Mouse (Mus musculus) G1E-ER4 (cell line): ENCODE measurements around the gene Aptx. TPM values are rescaled to one million over a fixed set of nuclear protein-coding genes. Genes with fewer than 3 reads are reported as not detected.

ENCODE experiments used
- GATA1 ChIP-seq: IDR thresholded peaks from one replicate; pipeline ENCODE4 v1.8.0; 2012; ENCODE audit warnings: low read length, inconsistent platforms
- polyA plus RNA-seq: library from polyadenylated mRNA; stranded (reverse); fragments of >175 nt; gene quantifications from 2 replicates; pipeline ENCODE4 v1.2.3, GENCODE M21; 2012

Gene Aptx
- polyA plus RNA-seq: 1.5 and 6.5 TPM in 2 replicates

GRCm38 (mm10) chr4:40702797-40703709, at the start of gene Aptx:
Aptx (minus strand) TSS chr4:40703194.
- TF ChIP-seq GATA1: no peak

DNA sequence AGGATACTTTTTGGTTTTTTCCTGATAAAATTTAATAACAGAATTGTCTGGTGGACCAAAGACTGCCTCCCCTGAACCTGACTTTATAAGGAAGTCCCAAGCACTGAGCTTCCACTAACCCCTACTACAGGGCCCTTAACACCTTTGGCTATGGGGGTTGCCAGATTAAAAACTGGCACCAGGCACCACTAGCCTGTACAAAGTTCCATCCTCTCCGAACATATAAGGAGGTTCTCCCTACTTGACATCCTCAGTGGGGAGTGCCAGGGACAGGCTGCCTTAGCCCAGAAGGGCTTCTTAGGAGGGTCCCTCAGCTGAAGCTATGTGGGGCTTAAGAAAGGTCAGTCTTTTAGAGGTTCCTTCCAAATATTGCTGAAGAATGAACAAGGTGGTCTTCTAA, 32.4 kb upstream of the Aptx start:
- TF ChIP-seq GATA1: no peak

DNA sequence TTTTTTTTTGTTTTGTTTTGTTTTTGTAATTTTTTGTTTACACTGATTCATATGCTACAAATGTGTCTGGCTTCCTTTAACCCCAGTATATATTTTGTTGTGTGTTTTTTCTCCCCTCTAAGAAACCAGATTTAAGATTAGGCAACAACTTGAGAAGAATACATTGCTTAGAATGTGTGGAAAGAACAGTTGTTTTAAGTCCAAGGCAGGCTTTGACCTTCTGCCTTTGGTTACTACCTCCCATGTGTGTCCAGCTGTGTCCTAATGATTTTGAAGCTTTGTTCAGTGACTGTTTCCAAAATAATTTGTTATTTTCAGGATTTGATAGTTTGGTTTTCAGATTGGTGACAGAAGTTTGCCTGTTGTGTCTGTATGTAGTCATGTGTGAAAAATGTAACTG, 28.3 kb upstream of the Aptx start:
- TF ChIP-seq GATA1: no peak

GRCm38 (mm10) chr4:40727247-40727646, 24.3 kb upstream of the Aptx start:
- TF ChIP-seq GATA1: no peak

DNA sequence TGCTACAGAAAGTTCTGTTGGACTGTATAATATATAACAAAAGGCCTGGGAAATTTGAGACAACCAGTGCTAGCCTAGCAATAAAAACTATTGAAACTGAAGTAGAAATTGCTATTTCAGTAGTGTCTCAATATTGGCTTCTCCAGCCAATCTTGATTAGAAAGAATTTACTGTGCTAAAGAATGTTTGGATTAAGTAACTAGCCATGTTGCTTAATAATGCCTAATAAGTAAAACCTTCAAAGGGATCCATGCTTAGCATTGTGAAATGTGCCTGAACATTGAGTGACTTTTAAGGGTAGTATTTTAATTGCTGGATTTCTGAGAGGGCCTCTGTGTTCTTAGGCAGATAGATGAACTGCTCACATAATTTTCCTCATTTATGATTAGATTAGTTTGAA, 22.6 kb upstream of the Aptx start:
- no peak for TF ChIP-seq GATA1

GRCm38 (mm10) chr4:40725141-40725540, 22.1 kb upstream of the Aptx start:
- no peak for TF ChIP-seq GATA1

- TF ChIP-seq GATA1: no peak
Observed at GRCm38 (mm10) chr4:40722687-40723460, 19.9 kb upstream of the Aptx start.

- no peak for TF ChIP-seq GATA1
Observed at GRCm38 (mm10) chr4:40722011-40722666, 19.1 kb upstream of the Aptx start, which contains the start of gene Dnaja1. Dnaja1 (plus strand) TSS chr4:40722150.

- no peak for TF ChIP-seq GATA1
Observed at GRCm38 (mm10) chr4:40720910-40721309, 17.9 kb upstream of the Aptx start.

- no peak for TF ChIP-seq GATA1
Observed at GRCm38 (mm10) chr4:40717141-40717540, 14.1 kb upstream of the Aptx start.

DNA sequence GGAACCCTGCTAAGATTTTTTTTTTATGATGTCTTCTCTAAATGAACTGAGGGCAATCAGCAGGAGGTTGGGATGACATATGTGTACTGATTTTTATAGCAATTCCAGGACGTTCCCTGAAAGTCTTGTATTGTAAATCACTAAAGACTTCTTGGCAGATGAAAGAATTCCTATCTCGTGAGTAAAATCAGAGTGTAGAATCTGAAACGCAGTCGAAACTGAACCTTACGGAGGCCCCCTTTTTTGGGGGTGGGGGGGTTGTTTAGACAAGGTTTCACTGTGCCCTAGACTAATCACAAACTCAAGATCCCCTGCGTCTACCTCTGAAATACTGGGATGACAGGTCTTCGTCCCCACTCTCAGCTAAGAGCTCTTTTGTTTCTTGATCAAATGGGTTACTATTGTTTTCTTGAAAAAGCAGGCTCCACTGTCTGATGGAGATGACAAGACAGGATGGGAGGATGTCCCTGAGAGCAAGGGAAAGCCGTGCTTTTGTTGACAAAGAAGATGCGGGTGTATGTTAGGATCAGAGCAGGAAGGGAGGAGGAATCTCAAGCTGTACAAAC, 799 bp upstream of the Aptx start:
- no peak for TF ChIP-seq GATA1

DNA sequence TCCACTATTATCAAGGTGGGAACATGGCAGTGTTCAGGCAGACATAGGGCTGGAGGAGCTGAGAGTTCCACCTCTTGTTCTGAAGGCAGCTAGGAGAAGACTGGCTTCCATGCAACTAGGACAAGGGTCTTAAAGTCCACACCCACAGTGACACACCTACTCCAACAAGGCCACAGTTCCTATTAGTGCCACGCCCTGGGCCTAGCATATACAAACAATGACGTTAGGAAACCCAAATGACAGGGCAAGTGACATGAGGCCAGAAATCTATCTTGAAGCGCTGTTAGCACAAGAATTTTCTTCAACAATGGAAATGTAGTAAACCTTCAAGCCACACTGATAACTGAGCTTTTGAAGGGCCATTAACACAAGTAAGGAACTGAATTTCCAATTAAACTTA, 1.2 kb downstream of the Aptx start:
- no peak for TF ChIP-seq GATA1

DNA sequence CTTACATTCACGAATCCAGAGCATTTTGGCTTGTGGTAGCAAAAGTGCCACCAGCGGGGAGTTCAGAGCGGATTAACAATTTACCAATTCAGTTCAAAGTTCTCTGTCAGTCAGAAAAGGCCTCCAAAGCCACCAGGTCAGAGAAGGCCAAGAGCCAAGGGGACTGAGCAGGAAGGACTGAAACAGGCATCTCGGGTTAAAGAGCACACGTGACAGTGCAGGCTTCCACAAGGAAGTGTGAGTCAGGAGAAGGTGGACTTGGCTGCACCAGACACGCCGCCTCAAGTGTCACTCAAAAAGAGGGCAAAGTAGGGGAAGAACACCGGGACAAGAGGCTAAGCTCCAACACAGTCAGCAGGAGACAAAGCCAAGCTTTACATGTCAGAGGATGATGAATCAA, 2.8 kb downstream of the Aptx start:
- TF ChIP-seq GATA1: no peak

DNA sequence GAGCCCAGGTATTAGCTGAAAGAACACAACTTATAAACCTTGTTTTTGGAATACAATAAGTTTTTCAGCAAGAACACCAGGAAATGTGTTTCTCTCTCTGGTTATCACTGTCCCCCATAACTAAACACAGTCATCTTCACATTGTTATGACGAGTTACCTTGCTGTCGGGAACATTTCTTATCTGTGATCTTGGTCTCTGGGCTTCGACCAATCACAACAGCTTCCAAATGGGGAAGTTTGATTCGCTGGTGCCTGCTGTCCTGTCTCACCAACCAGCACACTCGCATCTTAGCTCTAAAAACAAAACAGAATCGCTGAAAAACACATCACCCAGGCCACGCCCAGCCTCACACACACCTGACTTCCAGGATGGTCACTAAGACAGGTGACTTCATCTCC, 5.9 kb downstream of the Aptx start:
- TF ChIP-seq GATA1: no peak

DNA sequence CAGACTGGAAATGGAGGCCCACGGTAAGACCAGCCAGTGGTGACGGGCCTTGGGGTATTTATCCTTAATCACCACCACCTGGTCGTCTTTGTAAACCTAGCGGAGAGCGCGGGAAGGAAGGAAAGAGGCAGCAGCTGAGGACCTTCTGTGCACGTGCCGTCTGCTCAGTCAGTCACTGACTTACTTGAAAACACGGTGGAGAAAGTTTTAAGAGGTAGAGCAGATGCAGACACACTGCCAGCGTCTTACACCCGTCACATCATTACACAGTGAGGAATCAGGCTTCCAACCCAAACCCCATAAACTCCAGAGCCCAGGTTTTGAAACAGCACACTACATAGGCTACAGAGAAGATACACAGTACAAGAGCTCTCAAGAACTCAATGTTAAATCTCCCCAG, 11.9 kb downstream of the Aptx start:
- no peak for TF ChIP-seq GATA1

DNA sequence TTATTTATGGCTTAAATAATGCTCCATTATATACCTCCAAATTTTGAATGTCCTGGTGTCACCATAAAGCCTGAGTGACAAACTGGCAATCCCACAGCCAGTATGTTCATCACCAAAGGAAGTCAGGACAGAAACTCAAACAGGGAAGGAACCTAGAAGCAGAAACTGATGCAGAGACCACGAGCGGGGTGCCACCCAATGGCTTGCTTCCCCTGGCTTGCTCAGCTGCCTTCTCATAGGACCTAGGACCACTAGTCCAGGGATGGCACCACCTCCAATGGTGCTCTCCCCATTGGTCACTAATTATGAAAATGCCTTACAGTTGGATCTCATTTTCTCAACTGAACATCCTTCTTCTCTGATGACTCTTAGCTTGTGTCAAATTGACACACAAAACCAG, 19.7 kb downstream of the Aptx start:
- TF ChIP-seq GATA1: no peak

- no peak for TF ChIP-seq GATA1
Observed at GRCm38 (mm10) chr4:40682359-40682758, 20.6 kb downstream of the Aptx start.
